Mouse (Mus musculus): Measurements from ENCODE around the gene Zfp335.
"Not testable (repeated sequence)": the region's sequence is repeated elsewhere in the genome, so short reads cannot be mapped to it uniquely, and the experiment has no call there.

Zfp335 gene

DNA sequence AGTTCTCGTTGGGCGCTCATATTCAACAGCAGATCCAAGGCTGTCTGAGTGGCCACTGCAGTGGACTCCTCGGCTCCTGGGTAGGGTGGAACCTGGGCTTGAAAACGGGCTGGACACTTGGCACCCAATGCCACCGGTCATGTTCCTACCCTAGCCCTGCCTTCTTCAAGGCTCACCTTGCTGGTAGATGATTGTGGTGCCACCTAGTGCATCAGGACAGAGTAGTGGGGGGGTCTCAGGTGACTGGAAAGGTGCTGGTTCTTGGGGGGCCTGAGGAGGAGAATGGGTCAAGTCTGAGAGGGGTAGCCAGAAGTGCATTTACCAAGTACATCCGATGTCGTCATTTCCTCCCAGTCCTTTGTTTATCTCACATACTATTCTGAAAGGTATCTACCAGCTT, 13.5 kb downstream of the Zfp335 start:
- CTCF ChIA-PET, result no interaction called here

DNA sequence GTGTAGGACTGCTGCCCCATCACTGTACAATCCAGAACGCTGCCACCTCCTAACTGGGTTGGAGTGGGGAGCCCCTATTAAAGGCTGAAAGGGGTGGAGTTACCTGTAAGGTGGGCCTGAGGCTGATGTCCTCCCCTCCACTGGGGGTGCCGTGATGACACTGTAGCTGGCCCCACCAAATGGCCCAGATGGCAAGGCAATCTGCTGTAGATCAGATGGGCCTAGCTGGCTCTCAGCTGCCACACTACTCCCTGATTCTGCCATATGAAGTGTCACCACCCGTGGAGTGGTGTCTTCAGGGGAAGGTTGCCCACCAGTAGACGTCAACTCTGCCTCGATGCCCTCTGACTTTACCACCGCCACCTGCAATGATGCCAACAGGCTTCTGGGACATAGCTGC, 15.7 kb downstream of the Zfp335 start:
- CTCF ChIA-PET, result no interaction called here

DNA sequence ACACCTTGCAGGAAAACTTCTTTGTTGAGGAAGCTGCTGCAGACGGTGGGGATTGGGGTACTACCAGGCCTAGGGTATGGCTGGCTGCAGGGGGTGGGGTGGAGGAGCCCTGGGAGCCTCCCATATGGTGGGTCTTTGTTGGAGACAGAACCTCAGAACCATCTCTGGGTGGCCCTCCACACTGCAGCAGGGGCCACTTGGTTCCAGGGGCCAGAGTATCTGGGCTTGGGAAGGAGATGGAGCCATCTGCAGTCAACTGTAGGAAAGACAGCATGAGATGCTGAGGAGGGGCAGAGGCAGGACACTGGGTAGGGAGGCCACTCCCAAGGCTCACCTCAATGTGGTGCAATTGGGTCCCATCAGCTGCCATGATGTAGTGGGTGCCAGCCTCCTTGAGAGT, 16.9 kb downstream of the Zfp335 start:
- CTCF ChIA-PET, result interaction anchor here (0.6 to 0.7 kb wide), 4 partner anchors 23 to 760 kb away, joined by 3 to 10 read pairs (median 4); no protein-coding TSS in a partner anchor

DNA sequence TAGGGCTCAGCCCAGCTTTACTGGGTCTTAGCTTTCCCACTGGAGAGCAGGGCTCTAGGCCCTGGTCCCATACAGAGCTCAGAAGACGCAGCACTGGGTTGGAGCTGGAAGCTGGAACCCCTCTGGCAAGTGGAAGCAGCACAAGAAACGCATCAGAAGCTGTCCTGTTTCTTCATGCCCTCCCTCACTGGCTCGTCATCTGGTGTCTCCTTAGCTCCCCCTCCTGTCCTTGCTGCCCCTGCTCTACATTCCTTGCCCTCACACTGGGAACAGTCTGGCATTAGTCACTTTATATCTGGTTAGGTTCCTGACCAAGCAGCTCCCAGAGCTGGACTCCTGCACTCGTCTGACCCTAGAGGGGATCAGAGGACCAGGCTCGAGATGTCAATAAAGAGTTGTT, 17.5 kb downstream of the Zfp335 start:
- CTCF ChIA-PET, result interaction anchor here (0.6 to 0.9 kb wide), 3 partner anchors 24 to 760 kb away, joined by 3 to 4 read pairs (median 4); no protein-coding TSS in a partner anchor

DNA sequence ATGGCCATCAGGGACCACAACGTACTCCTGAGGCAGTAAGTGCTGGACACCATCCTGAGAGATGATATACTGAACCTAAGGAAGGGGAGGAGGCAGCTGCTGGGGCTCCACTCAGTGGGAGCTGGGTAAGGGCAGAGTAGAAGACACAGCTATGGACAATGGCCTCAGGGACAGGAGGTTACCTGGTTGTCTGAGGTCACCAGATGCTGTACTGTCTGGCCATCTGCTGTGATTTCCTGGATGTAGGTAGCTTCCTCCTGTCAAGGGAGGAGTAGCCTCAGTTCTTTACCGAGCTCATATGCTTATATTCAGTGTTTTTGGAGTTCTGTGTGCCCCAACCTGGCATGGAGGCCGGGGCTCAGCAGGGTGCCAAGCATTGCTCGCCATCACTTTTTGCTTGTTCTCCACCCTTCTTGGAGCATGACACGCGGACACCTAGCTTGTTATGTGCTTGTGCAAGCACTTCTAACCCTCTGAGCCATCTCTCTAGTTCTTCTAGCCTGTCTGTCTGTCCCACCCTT, 18.8 kb downstream of the Zfp335 start:
- CTCF ChIA-PET, result interaction anchor here (0.6 kb wide), 1 partner anchor 619 kb away, joined by 3 read pairs; no protein-coding TSS in a partner anchor

DNA sequence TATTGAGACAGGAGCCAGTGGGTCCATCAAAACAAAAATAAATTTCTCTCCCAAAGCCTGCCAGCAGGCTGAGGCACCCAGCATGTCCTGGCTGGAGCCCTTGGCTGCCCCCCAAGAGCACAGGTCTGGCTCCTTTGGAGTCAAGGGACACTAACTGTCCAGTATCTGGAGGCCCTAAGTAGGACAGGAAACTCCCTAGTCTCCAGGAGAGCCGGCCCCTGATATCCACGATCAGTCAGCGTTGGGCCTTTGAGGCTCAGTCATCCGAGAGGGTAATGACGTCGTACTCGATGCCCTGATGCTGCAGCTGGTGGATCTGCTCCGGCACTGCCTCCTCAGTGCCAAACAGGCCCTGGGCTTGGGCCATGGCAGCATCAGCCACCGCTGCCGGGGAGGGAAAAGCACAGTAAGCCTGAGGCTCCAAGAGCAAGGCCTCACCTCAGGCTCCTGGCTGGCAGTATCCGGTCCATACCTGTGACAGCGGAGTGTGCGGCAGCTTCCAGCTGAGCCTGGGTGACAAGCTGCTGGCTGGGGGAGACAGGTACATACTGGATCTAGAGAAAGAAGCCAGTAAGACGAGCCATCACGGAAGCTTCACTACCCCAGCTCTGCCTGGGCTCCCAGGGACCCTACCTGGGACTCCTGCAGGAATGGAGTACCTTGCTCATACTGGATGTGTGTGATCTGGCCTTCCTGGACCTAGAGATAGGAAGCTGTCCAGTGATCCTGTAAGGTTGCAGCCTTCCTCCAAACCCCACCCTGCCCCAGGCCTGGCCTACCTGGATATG, 19.5 kb downstream of the Zfp335 start:
- CTCF ChIA-PET, result interaction anchor here (0.6 kb wide), 1 partner anchor 620 kb away, joined by 3 read pairs; no protein-coding TSS in a partner anchor

DNA sequence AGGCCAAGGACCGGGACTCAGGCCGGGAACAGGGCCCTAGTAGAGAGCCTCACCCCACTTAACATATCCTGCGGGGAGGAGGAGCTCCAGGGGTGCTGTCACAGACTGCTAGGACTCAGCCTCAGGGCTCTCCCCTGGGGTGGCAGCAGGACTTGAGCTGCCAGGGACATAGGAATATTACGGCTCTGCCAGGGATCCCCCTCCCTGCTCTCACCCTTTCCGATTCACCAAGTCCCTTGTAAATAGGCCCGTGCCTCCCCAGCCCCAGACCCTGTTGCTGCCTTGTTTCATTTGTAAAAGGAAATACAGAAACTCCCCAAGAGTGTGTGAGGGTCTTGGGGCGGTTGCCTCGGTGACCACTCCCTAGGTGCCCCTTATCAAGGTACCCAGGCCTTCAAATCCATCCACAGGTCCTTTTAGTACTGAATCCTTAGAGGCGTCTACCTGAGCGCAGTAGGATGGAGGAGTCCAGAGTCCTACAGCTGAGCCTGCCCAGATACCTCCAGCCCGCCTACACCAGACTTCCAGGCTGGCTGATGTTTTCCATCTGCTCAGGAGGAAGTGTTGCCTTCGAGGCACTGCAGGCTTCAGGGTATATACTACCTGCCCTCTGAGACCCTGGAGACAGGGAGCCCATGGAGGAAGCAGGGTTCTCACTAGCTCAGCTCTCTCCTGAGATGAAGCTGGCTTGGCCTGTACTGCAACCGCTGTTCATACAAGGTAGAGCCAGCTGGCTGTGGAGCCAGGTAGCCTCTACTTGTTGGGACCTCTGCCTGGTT, 20.3 kb downstream of the Zfp335 start:
- CTCF ChIA-PET, result no interaction called here

DNA sequence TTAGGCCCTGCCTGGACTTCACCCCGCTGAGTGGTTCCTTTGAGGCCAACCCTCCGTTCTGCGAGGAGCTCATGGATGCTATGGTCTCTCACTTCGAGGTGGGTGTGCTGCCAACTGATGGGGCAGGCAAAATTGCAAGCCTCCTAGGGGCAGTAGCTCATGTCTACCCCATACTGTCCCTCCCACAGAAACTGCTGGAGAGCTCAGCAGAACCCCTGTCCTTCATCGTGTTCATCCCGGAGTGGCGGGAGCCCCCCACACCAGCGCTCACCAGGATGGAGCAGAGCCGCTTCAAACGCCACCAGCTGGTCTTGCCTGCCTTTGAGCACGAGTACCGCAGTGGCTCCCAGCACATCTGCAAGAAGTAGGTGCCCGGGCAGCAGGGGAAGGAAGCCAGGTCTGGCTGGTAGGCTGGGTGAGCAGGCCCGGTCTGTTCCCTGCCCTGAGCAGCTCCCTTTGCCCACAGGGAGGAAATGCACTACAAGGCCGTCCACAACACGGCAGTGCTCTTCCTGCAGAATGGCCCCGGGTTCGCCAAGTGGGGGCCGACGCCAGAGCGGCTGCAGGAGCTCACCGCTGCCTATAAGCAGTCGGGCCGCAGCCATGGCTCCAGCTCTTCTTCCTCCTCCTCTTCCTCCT, 21.0 kb downstream of the Zfp335 start:
- CTCF ChIA-PET, result no interaction called here

DNA sequence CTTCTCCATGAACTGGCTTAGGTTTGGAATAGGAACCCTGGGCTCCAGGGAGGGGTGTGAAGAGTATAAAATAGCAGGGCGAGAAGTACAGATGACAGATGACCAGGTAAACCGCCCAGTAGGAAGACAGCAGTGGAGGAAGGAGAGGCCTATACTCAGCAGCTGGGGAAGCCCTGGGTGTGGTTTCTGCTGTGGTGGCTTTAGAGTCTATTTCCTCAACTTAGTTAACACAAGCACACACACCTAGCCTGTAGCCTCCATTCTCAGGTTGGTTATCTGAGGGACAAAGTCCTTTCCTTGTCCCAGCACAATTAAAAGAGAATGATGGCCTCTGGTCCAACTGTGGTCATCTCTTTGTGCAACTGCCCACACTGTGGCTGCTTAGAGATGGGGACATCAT, 21.6 kb downstream of the Zfp335 start:
- CTCF ChIA-PET, result no interaction called here

DNA sequence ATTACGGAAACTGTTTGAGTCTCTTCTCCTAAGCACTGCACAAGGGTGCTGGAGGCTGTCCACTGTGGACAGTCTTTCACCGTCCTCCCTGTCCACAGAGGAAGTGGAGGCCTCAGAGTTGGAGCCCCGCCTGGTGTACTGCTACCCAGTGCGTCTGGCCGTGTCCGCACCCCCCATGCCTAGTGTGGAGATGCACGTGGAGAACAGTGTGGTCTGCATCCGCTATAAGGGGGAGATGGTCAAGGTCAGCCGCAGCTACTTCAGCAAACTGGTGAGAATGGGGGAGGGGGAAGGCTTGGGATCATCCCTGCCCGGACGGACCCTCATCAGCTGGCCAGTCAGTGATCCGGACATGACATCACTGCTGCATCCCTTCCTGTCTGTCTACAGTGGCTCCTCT, 22.6 kb downstream of the Zfp335 start:
- CTCF ChIA-PET, result no interaction called here

DNA sequence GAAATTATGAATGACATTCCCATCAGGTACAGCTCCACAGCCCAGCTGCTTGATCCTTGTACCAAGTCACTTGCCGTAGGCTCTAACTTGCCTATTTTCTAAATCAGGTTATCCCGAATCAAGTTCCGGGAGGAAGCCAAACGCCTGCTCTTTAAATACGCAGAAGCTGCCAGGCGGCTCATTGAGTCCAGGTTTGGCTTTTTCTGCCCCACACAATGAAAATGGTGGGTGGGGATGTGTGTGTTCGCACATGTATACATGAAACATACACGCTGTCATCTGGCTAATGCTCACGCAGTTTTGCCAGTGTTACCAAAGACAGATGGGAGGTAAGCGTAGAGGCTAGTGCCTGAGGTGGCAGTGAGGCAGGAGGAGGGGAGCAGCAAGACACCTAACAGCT, 24.9 kb downstream of the Zfp335 start:
- CTCF ChIA-PET, result interaction anchor here (0.6 kb wide), 1 partner anchor 18 kb away, joined by 17 read pairs; no protein-coding TSS in a partner anchor

DNA sequence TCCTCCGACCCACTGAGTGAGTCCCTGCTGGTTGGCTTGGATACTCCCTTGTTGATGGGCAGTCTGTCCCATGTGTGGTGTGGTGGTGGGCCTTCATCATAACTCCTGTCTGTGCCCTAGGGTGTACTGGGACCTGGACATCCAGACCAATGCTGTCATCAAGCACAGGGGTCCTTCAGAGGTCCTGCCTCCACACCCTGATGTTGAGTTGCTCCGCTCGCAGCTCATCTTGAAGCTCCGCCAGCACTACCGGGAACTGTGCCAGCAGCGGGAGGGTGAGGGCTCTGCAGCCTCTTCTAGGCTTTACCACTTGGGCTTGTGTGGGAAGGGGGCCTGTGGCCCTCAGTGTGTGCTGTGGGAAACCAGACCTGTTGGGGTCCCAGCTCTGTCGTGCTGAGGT, 25.8 kb downstream of the Zfp335 start:
- CTCF ChIA-PET, result no interaction called here

DNA sequence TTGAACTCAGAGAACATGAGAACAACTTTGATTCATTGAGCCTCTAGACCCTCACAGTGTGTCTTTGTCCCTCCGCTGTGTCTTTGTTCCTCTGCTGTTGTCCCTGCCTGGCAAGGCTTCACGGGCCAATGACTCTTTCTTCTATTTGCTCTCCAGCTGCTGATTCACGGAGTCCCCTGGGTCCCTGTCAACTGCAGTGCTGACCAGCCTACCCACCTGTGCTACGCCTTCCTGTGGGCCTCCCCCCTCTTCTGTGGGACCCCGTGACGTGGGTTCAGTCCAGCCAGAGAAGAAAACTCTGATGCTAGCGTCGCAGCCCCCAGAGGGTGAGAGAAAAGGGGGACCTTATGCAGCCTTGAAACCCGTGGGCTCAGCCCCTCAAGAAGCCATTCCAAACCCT, 28.9 kb downstream of the Zfp335 start:
- CTCF ChIA-PET, result interaction anchor here (0.7 to 0.9 kb wide), 2 partner anchors 24 to 48 kb away, joined by 4 to 9 read pairs; no protein-coding TSS in a partner anchor

DNA sequence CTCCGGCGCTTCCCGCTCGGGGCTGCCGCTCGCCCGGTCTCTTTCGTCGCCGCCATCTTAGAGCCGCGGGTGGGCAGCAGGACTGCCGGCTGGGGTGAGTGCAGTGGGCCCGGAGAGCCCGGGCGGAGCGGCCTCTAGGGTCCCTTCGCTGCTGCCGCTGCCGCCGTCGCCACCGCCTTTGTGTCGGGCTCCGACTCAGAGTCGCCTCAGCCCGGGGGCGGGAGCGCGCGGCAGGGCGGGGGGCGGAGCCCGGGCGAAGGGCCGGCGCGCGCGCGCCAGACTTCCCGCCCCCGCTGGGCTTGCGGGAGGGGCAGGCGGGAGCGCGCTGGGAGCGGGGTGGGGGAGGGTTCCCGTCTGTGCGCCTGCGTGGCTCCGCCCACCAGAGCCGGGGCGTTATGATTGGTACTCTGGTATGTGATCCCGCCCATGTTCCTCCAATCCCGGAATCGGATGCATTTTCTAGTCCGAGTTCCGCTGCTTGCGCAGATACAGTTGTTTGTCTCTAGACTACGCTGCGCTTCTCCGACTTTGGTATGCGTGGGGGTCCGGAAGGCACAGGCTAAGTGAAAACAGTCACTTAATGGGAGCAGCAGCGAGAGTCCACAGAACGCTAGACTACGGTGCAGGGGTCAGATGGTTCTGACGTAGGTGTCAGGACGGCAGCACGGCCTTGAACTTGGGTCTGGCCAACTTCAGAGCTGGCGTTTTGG, 31.8 kb downstream of the Zfp335 start:
- CTCF ChIA-PET, result interaction anchor here (0.6 kb wide), 1 partner anchor 476 kb away, joined by 8 read pairs; no protein-coding TSS in a partner anchor

DNA sequence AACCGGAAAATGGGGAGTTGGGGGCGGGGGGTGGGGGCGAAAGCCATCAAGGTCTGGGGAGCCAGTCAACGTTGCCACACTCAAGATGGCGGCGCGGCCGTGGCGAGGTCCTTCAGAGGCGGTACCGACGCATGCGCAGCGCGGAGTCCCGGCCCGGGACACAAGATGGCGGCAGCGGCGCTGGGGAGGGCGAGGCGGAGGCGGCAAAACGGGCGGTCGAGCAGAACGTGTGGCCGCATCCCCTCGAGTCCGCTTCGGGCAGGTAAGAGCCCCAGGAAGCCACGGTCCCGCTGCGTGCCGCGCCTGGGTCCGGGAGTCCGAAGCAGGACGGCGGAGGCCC, 32.4 kb downstream of the Zfp335 start, which contains the start of gene Pcif1:
Gene Pcif1 (plus strand): TSS at position 77 of the 340 bp plus-strand sequence.
- CTCF ChIA-PET, result interaction anchor here (0.6 kb wide), 1 partner anchor 304 kb away, joined by 3 read pairs; no protein-coding TSS in a partner anchor

DNA sequence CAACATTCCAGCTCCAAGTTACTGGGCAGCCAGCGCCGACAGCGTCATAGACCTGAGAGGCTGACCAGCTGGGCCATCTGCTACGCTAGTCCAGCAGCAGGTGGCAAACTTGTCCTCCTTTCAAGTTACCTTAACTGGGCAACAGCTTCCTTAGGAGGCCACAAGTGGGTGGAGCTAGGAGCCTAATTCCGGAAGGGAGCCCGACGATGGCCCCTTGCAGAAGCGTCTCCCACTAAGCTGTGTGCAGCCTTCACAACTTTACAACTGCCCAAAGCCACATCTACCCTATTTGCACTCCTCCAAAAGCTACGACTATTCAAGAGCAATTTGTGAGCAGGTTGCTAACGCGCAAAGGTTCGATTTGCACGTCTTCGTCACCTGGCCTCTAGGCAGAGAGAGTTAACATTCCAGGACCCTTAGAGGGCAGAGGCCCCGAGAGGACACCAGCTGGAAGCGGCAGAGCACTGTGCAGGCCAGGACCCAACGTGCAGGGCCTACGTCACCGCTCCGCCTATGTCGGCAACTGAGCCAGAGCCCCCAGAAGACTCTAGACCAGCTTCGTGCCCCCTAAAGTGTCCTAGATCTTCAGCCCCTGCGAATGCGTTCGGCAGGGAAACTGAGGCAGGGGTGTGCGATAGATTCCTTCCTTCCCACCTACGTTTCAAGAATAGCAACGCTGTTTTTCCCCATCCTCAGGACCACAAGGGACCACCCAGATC, 32.9 kb downstream of the Zfp335 start:
- CTCF ChIA-PET, result interaction anchor here (0.6 to 1.3 kb wide), 4 partner anchors 11 to 918 kb away, joined by 3 to 6 read pairs (median 3); no protein-coding TSS in a partner anchor

DNA sequence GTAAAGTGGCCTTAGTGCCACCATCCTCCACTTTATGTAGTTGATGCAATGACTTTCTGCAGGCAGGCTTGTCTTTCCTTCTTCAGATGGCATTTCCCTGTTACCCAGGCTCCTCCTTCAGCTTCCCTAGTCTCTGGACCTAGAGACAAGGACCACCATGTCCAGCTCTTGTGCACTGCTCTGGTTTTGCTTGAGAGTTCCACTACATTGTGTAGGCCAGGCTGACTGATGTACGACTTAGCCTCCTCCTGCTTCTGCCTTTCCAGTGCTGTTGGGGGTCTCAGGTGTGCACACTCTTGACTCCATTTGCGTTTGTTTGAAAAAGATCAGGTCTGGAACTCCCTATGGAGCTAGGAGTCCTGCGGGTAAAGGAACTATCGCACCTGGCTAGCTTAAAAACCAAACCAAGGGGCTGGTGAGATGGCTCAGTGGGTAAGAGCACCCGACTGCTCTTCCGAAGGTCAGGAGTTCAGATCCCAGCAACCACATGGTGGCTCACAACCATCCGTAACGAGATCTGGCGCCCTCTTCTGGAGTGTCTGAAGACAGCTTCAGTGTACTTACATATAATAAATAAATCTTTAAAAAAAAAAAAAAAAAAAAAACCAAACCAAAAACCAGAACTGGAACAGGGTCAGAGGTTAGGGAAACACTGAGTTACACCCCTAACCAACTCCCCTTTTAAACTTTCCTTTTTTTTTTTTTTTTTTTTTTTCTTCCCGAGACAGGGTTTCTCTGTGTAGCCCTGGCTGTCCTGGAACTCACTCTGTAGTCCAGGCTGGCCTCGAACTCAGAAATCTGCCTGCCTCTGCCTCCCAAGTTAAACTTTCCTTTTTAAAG, 34.0 kb downstream of the Zfp335 start:
- CTCF ChIA-PET, result interaction anchor here (0.6 to 1.5 kb wide), 8 partner anchors 11 to 611 kb away, joined by 3 to 8 read pairs (median 4); partner anchors contain the start of gene Slc12a5

DNA sequence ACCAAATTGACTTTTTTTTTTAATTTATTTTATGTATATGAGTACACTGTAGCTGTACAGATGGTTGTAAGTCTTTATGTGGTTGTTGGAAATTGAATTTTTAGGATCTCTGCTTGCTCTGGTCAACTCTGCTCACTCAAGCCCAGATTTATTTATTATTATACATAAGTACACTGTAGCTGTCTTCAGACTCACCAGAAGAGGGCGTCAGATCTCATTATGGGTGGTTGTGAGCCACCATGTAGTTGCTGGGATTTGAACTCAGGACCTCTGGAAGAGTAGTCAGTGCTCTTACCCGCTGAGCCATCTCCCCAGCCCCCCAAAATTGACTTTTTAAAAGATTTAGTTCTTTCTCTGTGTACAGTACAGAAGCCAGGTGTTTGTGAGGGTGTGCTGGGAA, 35.9 kb downstream of the Zfp335 start:
- CTCF ChIA-PET, result not testable (repeated sequence)

DNA sequence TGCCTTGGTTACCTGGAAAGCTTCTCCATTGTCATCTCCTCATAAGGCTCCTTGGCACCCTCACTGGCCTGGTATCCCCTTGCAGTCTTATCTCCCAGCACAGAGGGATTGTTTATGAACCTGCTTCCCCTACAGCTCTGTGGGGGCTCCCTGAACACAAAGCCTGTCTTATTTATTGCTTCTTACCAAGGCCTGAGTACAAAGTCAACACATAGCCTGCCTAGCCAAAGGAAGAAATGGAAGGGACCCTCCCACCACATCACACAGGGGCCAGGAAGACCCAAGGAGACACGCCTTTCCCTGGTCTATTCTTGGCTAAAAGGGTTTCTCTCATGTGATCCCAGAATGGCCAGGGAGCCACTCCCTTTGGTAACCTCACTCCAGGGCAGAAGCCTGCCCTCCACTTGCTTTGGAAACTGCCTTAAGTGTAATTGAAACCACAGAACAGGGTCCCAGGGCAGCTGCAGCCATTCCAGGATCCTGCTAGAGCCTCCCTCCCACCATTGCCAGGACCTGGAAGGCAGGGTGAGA, 37.3 kb downstream of the Zfp335 start:
- CTCF ChIA-PET, result no interaction called here

All from spleen, embryonic (tissue).